Mouse (Mus musculus): ENCODE data around the gene Cib4. TPM values are rescaled to one million over a fixed set of nuclear protein-coding genes. Genes with fewer than 3 reads are reported as not detected.

The Cib4 gene
- polyA plus RNA-seq, 1 experiment from 2014 or later: not detected

- no peak for ATAC-seq (ENCODE audit: low FRiP score)
- Histone ChIP-seq H3K4me3 (ENCODE audit: low read depth, low read length) (no peak overlapping the region), H3K9me3 (ENCODE audit: control insufficient read depth, low read length) (no peaks in the 10 kb centered on the region), H3K36me3 (ENCODE audit: control insufficient read depth, insufficient read depth, low read length) (no peaks in the 10 kb centered on the region), H3K4me1 (ENCODE audit: control insufficient read depth, insufficient read depth, low read length) (no peaks in the 10 kb centered on the region), H3K27ac (ENCODE audit: low read depth, low read length) (no peak overlapping the region), H3K27me3 (ENCODE audit: control insufficient read depth, insufficient read depth, low read length) (no peaks in the 10 kb centered on the region), H3K4me2 (no peak overlapping the region), H3K9ac (ENCODE audit: low read length) (no peak overlapping the region)
- 86% methylated on average over 12 of the region's 12 CpGs for WGBS
- no peak for DNase-seq (ENCODE audit: low spot score, missing footprints)
Measured at GRCm38 (mm10) chr5:30577654-30578310, 32.1 kb upstream of the Cib4 start.

GRCm38 (mm10) chr5:30577251-30577650 is 31.6 kb upstream of the Cib4 start:
- H3K4me3 ChIP-seq (ENCODE audit: low read depth, low read length): no peak overlapping the region
- no peak for ATAC-seq (ENCODE audit: low FRiP score)
- WGBS: 79% methylated on average over 9 of the region's 9 CpGs
- H3K27ac ChIP-seq (ENCODE audit: low read depth, low read length): no peak overlapping the region
- H3K4me1 ChIP-seq (ENCODE audit: control insufficient read depth, insufficient read depth, low read length): no peaks in the 10 kb centered on the region
- no peak for DNase-seq (ENCODE audit: low spot score, missing footprints)
- no peaks in the 10 kb centered on the region for H3K9me3 ChIP-seq (ENCODE audit: control insufficient read depth, low read length)
- no peak overlapping the region for H3K4me2 ChIP-seq
- no peak overlapping the region for H3K9ac ChIP-seq (ENCODE audit: low read length)
- no peaks in the 10 kb centered on the region for H3K27me3 ChIP-seq (ENCODE audit: control insufficient read depth, insufficient read depth, low read length)
- no peaks in the 10 kb centered on the region for H3K36me3 ChIP-seq (ENCODE audit: control insufficient read depth, insufficient read depth, low read length)

GRCm38 (mm10) chr5:30576233-30576632 is 30.6 kb upstream of the Cib4 start:
- Histone ChIP-seq H3K9ac (ENCODE audit: low read length) (no peak overlapping the region), H3K9me3 (ENCODE audit: control insufficient read depth, low read length) (no peaks in the 10 kb centered on the region), H3K36me3 (ENCODE audit: control insufficient read depth, insufficient read depth, low read length) (no peaks in the 10 kb centered on the region), H3K27ac (ENCODE audit: low read depth, low read length) (no peak overlapping the region), H3K4me1 (ENCODE audit: control insufficient read depth, insufficient read depth, low read length) (no peaks in the 10 kb centered on the region), H3K4me3 (ENCODE audit: low read depth, low read length) (no peak overlapping the region), H3K27me3 (ENCODE audit: control insufficient read depth, insufficient read depth, low read length) (no peaks in the 10 kb centered on the region), H3K4me2 (no peak overlapping the region)
- ATAC-seq (ENCODE audit: low FRiP score) (no peak), DNase-seq (ENCODE audit: low spot score, missing footprints) (no peak)
- WGBS: 87% methylated on average over 7 of the region's 7 CpGs

- ATAC-seq (ENCODE audit: low FRiP score) (no peak), DNase-seq (ENCODE audit: low spot score, missing footprints) (no peak)
- Histone ChIP-seq H3K9me3 (ENCODE audit: control insufficient read depth, low read length) (no peaks in the 10 kb centered on the region), H3K9ac (ENCODE audit: low read length) (no peak overlapping the region), H3K36me3 (ENCODE audit: control insufficient read depth, insufficient read depth, low read length) (no peaks in the 10 kb centered on the region), H3K4me2 (no peak overlapping the region), H3K4me1 (ENCODE audit: control insufficient read depth, insufficient read depth, low read length) (no peaks in the 10 kb centered on the region), H3K4me3 (ENCODE audit: low read depth, low read length) (no peak overlapping the region), H3K27ac (ENCODE audit: low read depth, low read length) (no peak overlapping the region), H3K27me3 (ENCODE audit: control insufficient read depth, insufficient read depth, low read length) (no peaks in the 10 kb centered on the region)
- WGBS: 88% methylated on average over 8 of the region's 8 CpGs
Measured at GRCm38 (mm10) chr5:30574367-30574766, 28.7 kb upstream of the Cib4 start.

GRCm38 (mm10) chr5:30571820-30572219 is 26.2 kb upstream of the Cib4 start:
- no peak for DNase-seq (ENCODE audit: low spot score, missing footprints)
- no peaks in the 10 kb centered on the region for H3K4me1 ChIP-seq (ENCODE audit: control insufficient read depth, insufficient read depth, low read length)
- no peak overlapping the region for H3K27ac ChIP-seq (ENCODE audit: low read depth, low read length)
- WGBS: 78% methylated on average over 5 of the region's 5 CpGs
- no peak overlapping the region for H3K4me2 ChIP-seq
- no peak for ATAC-seq (ENCODE audit: low FRiP score)
- H3K27me3 ChIP-seq (ENCODE audit: control insufficient read depth, insufficient read depth, low read length): no peaks in the 10 kb centered on the region
- H3K9ac ChIP-seq (ENCODE audit: low read length): no peak overlapping the region
- H3K9me3 ChIP-seq (ENCODE audit: control insufficient read depth, low read length): no peaks in the 10 kb centered on the region
- no peak overlapping the region for H3K4me3 ChIP-seq (ENCODE audit: low read depth, low read length)
- H3K36me3 ChIP-seq (ENCODE audit: control insufficient read depth, insufficient read depth, low read length): no peaks in the 10 kb centered on the region

GRCm38 (mm10) chr5:30568479-30568878 is 22.8 kb upstream of the Cib4 start:
- no peak overlapping the region for H3K4me2 ChIP-seq
- no peak overlapping the region for H3K9ac ChIP-seq (ENCODE audit: low read length)
- ATAC-seq (ENCODE audit: low FRiP score) (no peak), DNase-seq (ENCODE audit: low spot score, missing footprints) (no peak)
- no peaks in the 10 kb centered on the region for H3K9me3 ChIP-seq (ENCODE audit: control insufficient read depth, low read length)
- H3K4me3 ChIP-seq (ENCODE audit: low read depth, low read length): no peak overlapping the region
- H3K4me1 ChIP-seq (ENCODE audit: control insufficient read depth, insufficient read depth, low read length): no peaks in the 10 kb centered on the region
- H3K27me3 ChIP-seq (ENCODE audit: control insufficient read depth, insufficient read depth, low read length): no peaks in the 10 kb centered on the region
- 81% methylated on average over 1 of the region's 1 CpGs for WGBS
- no peaks in the 10 kb centered on the region for H3K36me3 ChIP-seq (ENCODE audit: control insufficient read depth, insufficient read depth, low read length)
- no peak overlapping the region for H3K27ac ChIP-seq (ENCODE audit: low read depth, low read length)

- H3K9ac ChIP-seq (ENCODE audit: low read length): no peak overlapping the region
- WGBS: 31% methylated on average over 3 of the region's 3 CpGs
- no peak overlapping the region for H3K27ac ChIP-seq (ENCODE audit: low read depth, low read length)
- ATAC-seq (ENCODE audit: low FRiP score) (no peak), DNase-seq (ENCODE audit: low spot score, missing footprints) (peak; percentile 41)
- H3K4me2 ChIP-seq: no peak overlapping the region
- no peaks in the 10 kb centered on the region for H3K4me1 ChIP-seq (ENCODE audit: control insufficient read depth, insufficient read depth, low read length)
- H3K4me3 ChIP-seq (ENCODE audit: low read depth, low read length): no peak overlapping the region
- no peaks in the 10 kb centered on the region for H3K36me3 ChIP-seq (ENCODE audit: control insufficient read depth, insufficient read depth, low read length)
- no peaks in the 10 kb centered on the region for H3K9me3 ChIP-seq (ENCODE audit: control insufficient read depth, low read length)
- H3K27me3 ChIP-seq (ENCODE audit: control insufficient read depth, insufficient read depth, low read length): no peaks in the 10 kb centered on the region
Measured at GRCm38 (mm10) chr5:30559986-30560493, 14.4 kb upstream of the Cib4 start.

GRCm38 (mm10) chr5:30559421-30559820 is 13.8 kb upstream of the Cib4 start:
- DNase-seq (ENCODE audit: low spot score, missing footprints): peak; percentile 10
- no peaks in the 10 kb centered on the region for H3K4me1 ChIP-seq (ENCODE audit: control insufficient read depth, insufficient read depth, low read length)
- no peak overlapping the region for H3K4me3 ChIP-seq (ENCODE audit: low read depth, low read length)
- no peaks in the 10 kb centered on the region for H3K9me3 ChIP-seq (ENCODE audit: control insufficient read depth, low read length)
- no peak overlapping the region for H3K27ac ChIP-seq (ENCODE audit: low read depth, low read length)
- H3K36me3 ChIP-seq (ENCODE audit: control insufficient read depth, insufficient read depth, low read length): no peaks in the 10 kb centered on the region
- 82% methylated on average over 3 of the region's 3 CpGs for WGBS
- H3K9ac ChIP-seq (ENCODE audit: low read length): no peak overlapping the region
- no peaks in the 10 kb centered on the region for H3K27me3 ChIP-seq (ENCODE audit: control insufficient read depth, insufficient read depth, low read length)
- no peak overlapping the region for H3K4me2 ChIP-seq
- no peak for ATAC-seq (ENCODE audit: low FRiP score)

- no peak overlapping the region for H3K4me3 ChIP-seq (ENCODE audit: low read depth, low read length)
- WGBS: 85% methylated on average over 3 of the region's 3 CpGs
- H3K27me3 ChIP-seq (ENCODE audit: control insufficient read depth, insufficient read depth, low read length): no peaks in the 10 kb centered on the region
- DNase-seq (ENCODE audit: low spot score, missing footprints) (no peak), ATAC-seq (ENCODE audit: low FRiP score) (no peak)
- no peak overlapping the region for H3K9ac ChIP-seq (ENCODE audit: low read length)
- H3K9me3 ChIP-seq (ENCODE audit: control insufficient read depth, low read length): no peaks in the 10 kb centered on the region
- H3K4me1 ChIP-seq (ENCODE audit: control insufficient read depth, insufficient read depth, low read length): no peaks in the 10 kb centered on the region
- H3K27ac ChIP-seq (ENCODE audit: low read depth, low read length): no peak overlapping the region
- H3K36me3 ChIP-seq (ENCODE audit: control insufficient read depth, insufficient read depth, low read length): no peaks in the 10 kb centered on the region
- H3K4me2 ChIP-seq: no peak overlapping the region
Measured at GRCm38 (mm10) chr5:30556284-30556683, 10.6 kb upstream of the Cib4 start.
